Mouse (Mus musculus) intestine, embryonic 14.5 days (tissue): ENCODE measurements around the gene Mapk7. TPM values are rescaled to one million over a fixed set of nuclear protein-coding genes. Genes with fewer than 3 reads are reported as not detected.

Experiments used
- ATAC-seq: fragments of 200-750 bp; cut with Nextera tagmentation; replicated peaks from 2 replicates; pipeline ENCODE4 v1.8.0; 2017; ENCODE audit warnings: low read depth, moderate number of reproducible peaks, moderate TSS enrichment, moderate library complexity; ENCODE audit not compliant: low FRiP score, low TSS enrichment
- DNase-seq: peaks from one replicate; pipeline ENCODE4 v3.0.0-alpha.2; 2018; ENCODE audit warnings: low spot score
- H3K27ac ChIP-seq: fragments of 300-500 bp; sonication (generic); 2 replicates; pipeline ENCODE4 v1.5.1; 2014; ENCODE audit warnings: low read depth, mild to moderate bottlenecking, control low read depth
- H3K27me3 ChIP-seq: fragments of 300-500 bp; sonication (generic); replicated peaks from 2 replicates; pipeline ENCODE4 v1.6.1; 2014; ENCODE audit warnings: low read length, control low read depth; ENCODE audit not compliant: control insufficient read depth, insufficient read depth
- H3K36me3 ChIP-seq: fragments of 300-500 bp; sonication (generic); 2 replicates; pipeline ENCODE4 v1.6.1; 2014; ENCODE audit warnings: low read length, control low read depth; ENCODE audit not compliant: control insufficient read depth, insufficient read depth
- H3K4me1 ChIP-seq: fragments of 300-500 bp; sonication (generic); replicated peaks from 2 replicates; pipeline ENCODE4 v1.6.1; 2014; ENCODE audit warnings: low read length, control low read depth, mixed read lengths; ENCODE audit not compliant: control insufficient read depth, insufficient read depth
- H3K4me2 ChIP-seq: fragments of 300-500 bp; sonication (generic); 2 replicates; pipeline ENCODE4 v1.6.1; 2014; ENCODE audit warnings: low read length
- H3K4me3 ChIP-seq: fragments of 300-500 bp; sonication (generic); 2 replicates; pipeline ENCODE4 v1.5.1; 2014; ENCODE audit warnings: low read depth, low read length, control low read depth, mixed read lengths
- H3K9ac ChIP-seq: fragments of 300-500 bp; sonication (generic); 2 replicates; pipeline ENCODE4 v1.6.1; 2014; ENCODE audit warnings: mild to moderate bottlenecking, low read length
- H3K9me3 ChIP-seq: fragments of 300-500 bp; sonication (generic); 2 replicates; pipeline ENCODE4 v1.6.1; 2016; ENCODE audit warnings: low read length, control low read depth; ENCODE audit not compliant: control insufficient read depth
- WGBS: fragments of 180-500 bp; shearing (Covaris S2); extraction: QIAGEN DNeasy Blood & Tissue Kit; methylation state at CpG from one replicate; pipeline ENCODE4 v1.1.7; 2014; 5-methylcytosine and 5-hydroxymethylcytosine counted together
- polyA plus RNA-seq: library from polyadenylated mRNA; unstranded; fragments of >200 nt; fragmentation: Nextera tagmentation; extraction: Ambion mirVana; gene quantifications from 2 replicates; pipeline ENCODE4 v1.2.1, GENCODE M21; 2014

The Mapk7 gene
- polyA plus RNA-seq, 1 experiment from 2014 or later, result 41.9 TPM

DNA sequence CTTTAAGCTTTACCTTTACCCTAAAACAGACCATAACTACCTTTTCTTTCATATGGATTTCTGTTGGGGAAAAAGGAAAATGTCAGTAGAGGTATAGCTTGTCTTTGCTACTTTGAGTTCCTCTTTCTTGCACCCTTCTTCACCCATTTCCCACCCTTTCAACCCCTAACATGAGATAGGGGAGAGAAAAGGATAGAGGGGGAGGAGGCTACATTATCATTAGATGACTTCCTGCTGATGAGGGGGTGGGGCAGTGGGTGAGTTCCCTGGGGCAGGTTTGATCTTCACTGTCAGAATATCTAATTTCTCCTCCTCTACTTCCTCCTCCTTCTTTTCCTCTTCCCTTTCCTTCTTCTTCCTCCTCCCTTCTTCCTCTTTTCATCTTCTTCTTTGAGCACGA is 3.3 kb upstream of the Mapk7 start:
- DNase-seq, result no peak
- H3K27ac ChIP-seq, result no peak overlapping the region
- WGBS, result 74% methylated on average over 1 of the region's 1 CpGs
- no peak overlapping the region for H3K4me3 ChIP-seq
- H3K9me3 ChIP-seq, result no peaks in the 10 kb centered on the region
- H3K27me3 ChIP-seq, result no peaks in the 10 kb centered on the region
- no peak overlapping the region for H3K4me2 ChIP-seq
- peaks cover 15% of the 10 kb centered on the region for H3K4me1 ChIP-seq
- H3K36me3 ChIP-seq, result peaks cover 3% of the 10 kb centered on the region; the same call in 1 of the 2 replicates
- H3K9ac ChIP-seq, result no peak overlapping the region
- ATAC-seq, result no peak

DNA sequence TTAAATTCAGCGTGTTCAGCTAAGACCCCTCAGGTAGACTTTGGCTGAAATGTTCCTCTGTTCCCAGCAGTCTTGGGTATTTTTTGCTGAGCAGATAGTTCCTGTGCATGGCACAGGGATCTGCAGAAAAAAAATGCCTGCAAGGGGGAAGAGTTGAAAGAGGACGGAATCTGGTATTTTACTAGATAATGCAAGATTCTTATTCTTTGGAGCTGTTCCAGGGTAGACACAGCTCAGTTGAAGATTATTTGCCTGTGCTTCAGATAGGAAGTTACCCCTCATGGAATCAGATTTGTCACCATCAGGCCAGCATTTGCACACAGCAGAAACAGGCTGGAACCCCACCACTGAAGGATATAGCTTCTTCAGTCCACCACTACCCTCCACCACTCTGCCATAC is 1.3 kb upstream of the Mapk7 start:
- DNase-seq (no peak), ATAC-seq (no peak)
- Histone ChIP-seq H3K36me3 (peaks cover 23% of the 10 kb centered on the region), H3K4me3 (no peak overlapping the region), H3K9ac (no peak overlapping the region), H3K9me3 (no peaks in the 10 kb centered on the region), H3K4me2 (no peak overlapping the region), H3K27ac (peak overlapping the region; percentile 79), H3K4me1 (peaks cover 16% of the 10 kb centered on the region), H3K27me3 (no peaks in the 10 kb centered on the region)
- 81% methylated on average over 2 of the region's 2 CpGs for WGBS

DNA sequence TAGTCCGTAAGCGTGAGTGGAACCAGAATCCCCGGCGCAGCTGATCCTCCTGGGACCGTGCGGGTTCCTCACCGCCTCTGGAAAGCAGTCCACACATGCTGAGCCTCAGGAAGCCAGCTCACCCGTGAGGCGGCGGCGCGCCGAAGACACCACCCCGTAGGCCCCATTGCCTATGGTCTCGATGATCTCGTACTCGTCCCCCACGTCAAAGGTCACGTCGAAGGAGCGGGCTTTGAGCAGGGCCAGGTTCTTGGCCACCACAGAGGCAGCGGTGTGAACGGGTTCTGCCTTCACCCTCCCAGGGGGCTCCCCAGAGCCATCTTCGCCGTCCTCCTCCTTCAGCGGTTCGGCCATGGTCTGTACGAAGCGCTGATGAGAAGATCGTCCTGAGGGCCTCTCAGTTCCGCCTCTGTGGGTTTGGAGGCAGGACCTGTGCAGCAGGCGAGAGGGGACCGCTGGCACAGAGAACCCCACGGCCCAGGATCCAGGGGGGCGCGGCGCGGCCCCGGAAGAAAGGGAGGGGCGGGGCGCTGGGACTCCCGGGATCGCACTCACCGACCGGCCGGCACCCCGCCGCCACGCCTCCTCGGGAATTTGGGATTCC is 579 bp downstream of the Mapk7 start:
- Histone ChIP-seq H3K27ac (peak overlapping the region; percentile 79), H3K4me1 (peaks cover 16% of the 10 kb centered on the region), H3K36me3 (peaks cover 42% of the 10 kb centered on the region), H3K9ac (peak overlapping the region; percentile 85), H3K4me2 (peak overlapping the region; percentile 59), H3K4me3 (peak overlapping the region; percentile 89), H3K9me3 (no peaks in the 10 kb centered on the region), H3K27me3 (no peaks in the 10 kb centered on the region)
- DNase-seq (no peak), ATAC-seq (peak; percentile 57)
- WGBS, result under 1% methylated on average over 42 of the region's 50 CpGs

DNA sequence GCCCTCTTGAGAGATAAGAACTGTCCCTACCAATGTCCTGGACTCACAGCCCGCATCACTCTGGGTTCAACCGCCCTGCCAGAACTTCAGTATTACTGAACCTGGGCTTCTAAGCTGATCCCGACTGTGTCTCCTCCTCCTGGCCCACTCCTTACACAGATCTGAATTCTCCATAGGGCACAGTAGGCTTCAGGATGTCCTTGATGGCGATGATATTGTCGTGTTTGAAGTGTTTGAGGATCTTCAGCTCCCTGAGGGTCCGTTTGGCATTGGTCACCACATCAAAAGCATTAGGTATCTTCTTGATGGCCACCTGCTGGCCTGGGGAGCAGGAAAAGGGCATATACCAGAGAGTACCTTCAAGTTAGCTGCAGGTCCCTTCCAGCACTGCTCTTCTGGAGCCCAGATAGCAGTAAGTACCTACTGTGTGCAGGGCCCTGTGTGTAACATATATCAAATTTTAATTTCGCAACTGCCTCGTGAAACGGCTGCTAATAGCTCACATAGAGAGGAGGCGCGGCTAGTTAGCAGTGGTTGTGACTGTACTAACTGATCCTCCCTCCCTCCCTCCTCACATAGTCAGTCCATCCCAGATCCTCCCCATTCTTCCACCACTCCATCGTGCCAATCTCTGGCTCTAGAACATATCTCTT is 1.3 kb downstream of the Mapk7 start:
- 63% methylated on average over 12 of the region's 12 CpGs for WGBS
- Histone ChIP-seq H3K4me1 (peaks cover 18% of the 10 kb centered on the region), H3K36me3 (peaks cover 49% of the 10 kb centered on the region), H3K4me3 (peak overlapping the region; percentile 89), H3K27me3 (no peaks in the 10 kb centered on the region), H3K9me3 (no peaks in the 10 kb centered on the region), H3K4me2 (peak overlapping the region; percentile 59), H3K27ac (peak overlapping the region; percentile 79; the same call in 1 of the 2 replicates), H3K9ac (peak overlapping the region; percentile 85)
- ATAC-seq, result no peak
- no peak for DNase-seq

DNA sequence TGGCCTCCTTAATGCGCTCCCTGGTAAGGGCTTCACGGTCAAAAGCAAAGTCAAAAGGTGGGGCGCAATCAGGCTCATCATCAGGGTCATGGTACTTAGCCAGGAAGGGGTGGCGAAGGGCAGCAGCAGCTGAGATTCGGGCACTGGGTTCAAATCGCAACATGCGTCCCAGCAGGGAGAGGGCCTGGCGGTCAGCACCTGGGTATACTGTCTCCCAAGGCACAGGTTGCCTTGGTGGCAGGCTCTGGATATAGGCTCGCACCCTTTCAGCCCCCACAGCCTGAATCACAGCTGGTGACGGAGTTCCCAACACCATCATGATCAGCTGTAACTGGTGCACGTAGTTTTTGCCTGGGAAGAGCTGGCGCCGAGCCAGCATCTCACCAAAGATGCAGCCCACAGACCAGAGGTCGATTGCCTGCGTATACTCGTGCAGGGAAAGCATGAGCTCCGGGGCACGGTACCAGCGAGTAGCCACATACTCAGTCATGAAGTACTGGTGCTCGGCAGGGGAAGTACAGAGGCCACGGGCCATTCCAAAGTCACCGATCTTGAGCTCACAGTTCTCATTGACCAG is 3.2 kb downstream of the Mapk7 start:
- H3K4me3 ChIP-seq, result no peak overlapping the region
- WGBS, result 84% methylated on average over 22 of the region's 22 CpGs

DNA sequence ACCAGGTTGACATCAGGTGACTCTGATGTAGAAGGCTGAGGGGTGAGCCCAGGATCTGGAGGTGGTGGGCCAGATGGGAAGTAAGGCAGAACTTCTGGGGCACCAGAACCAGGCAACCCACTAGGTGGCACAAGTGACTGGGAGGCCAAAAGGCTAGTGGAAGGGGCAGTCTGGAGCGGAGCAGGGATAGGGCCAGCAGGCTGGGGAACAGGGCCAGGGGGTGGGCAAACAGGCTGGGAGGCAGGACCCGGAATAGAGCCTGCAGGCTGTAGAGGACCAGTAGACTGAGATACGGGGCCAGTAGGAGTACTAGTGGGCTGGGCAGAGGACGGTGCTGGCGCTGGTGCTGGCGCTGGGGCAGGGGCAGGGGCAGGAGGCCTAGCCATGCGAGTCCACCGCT is 4.3 kb downstream of the Mapk7 start:
- ATAC-seq (no peak), DNase-seq (no peak)
- H3K27ac ChIP-seq, result no peak overlapping the region
- no peak overlapping the region for H3K4me2 ChIP-seq
- no peak overlapping the region for H3K9ac ChIP-seq
- WGBS, result 93% methylated on average over 8 of the region's 8 CpGs
- no peak overlapping the region for H3K4me3 ChIP-seq
- no peaks in the 10 kb centered on the region for H3K9me3 ChIP-seq
- no peaks in the 10 kb centered on the region for H3K27me3 ChIP-seq
- peaks cover 25% of the 10 kb centered on the region for H3K4me1 ChIP-seq
- H3K36me3 ChIP-seq, result peaks cover 54% of the 10 kb centered on the region

More for the DNA sequence above, 3.2 kb downstream of the Mapk7 start:
- no peak for ATAC-seq
- H3K9ac ChIP-seq, result no peak overlapping the region
- peaks cover 30% of the 10 kb centered on the region for H3K4me1 ChIP-seq
- no peak overlapping the region for H3K4me2 ChIP-seq
- DNase-seq, result no peak
- H3K36me3 ChIP-seq, result peaks cover 54% of the 10 kb centered on the region
- no peaks in the 10 kb centered on the region for H3K9me3 ChIP-seq
- no peaks in the 10 kb centered on the region for H3K27me3 ChIP-seq
- H3K27ac ChIP-seq, result no peak overlapping the region

DNA sequence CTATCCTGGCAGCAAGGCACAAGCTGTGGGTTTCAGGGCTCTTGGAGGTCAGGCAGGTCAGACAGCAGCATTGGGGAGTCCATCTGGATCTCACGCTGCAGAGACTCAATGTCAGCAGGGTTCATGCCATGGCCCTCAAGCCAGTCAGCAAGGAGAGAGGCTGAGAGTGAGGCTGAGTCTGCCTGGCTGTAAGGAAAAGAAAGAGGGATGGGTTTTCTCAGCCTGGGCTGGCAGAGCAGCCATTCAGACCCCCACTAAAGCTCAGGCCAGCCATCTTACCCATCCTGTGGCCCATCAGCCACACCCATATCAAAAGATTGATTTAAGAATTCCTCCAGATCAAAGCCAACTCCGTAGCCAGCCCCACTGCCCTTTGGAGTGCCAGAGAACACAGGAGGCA is 5.1 kb downstream of the Mapk7 start:
- peaks cover 54% of the 10 kb centered on the region for H3K36me3 ChIP-seq
- peaks cover 32% of the 10 kb centered on the region for H3K4me1 ChIP-seq
- H3K4me3 ChIP-seq, result no peak overlapping the region
- WGBS, result 91% methylated on average over 2 of the region's 2 CpGs
- ATAC-seq (no peak), DNase-seq (no peak)
- H3K27ac ChIP-seq, result no peak overlapping the region
- no peaks in the 10 kb centered on the region for H3K9me3 ChIP-seq
- no peak overlapping the region for H3K9ac ChIP-seq
- H3K4me2 ChIP-seq, result no peak overlapping the region
- no peaks in the 10 kb centered on the region for H3K27me3 ChIP-seq

DNA sequence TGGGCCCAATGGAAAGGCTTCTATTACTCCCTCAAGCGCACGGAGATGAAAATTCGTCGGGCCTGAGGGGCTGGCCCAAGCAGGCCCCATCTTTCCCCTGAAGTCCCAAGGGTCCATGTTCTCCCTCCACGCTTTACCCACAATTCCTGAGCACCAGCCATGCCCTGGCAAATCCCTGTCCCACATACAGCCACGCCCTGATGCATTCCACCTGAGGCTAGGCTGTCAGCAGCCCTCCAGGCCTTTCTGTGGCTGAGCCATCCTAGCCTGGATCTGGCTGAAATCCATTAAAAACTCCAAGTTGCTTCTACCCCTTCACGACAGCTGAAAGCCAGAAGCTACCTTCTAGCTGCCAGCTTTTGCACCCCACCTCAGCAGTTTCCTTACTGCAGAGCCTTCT is 6.3 kb downstream of the Mapk7 start:
- 94% methylated on average over 7 of the region's 7 CpGs for WGBS
- peaks cover 54% of the 10 kb centered on the region for H3K36me3 ChIP-seq

More for the DNA sequence above, 6.3 kb downstream of the Mapk7 start:
- Histone ChIP-seq H3K9ac (no peak overlapping the region), H3K27ac (no peak overlapping the region), H3K9me3 (no peaks in the 10 kb centered on the region), H3K4me3 (no peak overlapping the region), H3K4me1 (peaks cover 31% of the 10 kb centered on the region), H3K4me2 (no peak overlapping the region), H3K27me3 (no peaks in the 10 kb centered on the region)
- DNase-seq, result no peak
- no peak for ATAC-seq
